Mouse (Mus musculus) brown adipose tissue, adult 24 weeks (tissue): ENCODE data around the gene Mrps18a. TPM values are rescaled to one million over a fixed set of nuclear protein-coding genes. Genes with fewer than 3 reads are reported as not detected.

Experiments
- H3K27ac ChIP-seq: fragments of 200-500 bp; replicated peaks from 2 replicates; pipeline ENCODE4 v1.5.1; 2012; ENCODE audit warnings: low read depth, mild to moderate bottlenecking, low read length
- H3K4me1 ChIP-seq: fragments of 200-500 bp; 2 replicates; pipeline ENCODE4 v1.6.1; 2012; ENCODE audit warnings: low read length, mixed read lengths; ENCODE audit not compliant: control insufficient read depth, insufficient read depth, insufficient read length
- H3K4me3 ChIP-seq: fragments of 200-500 bp; 2 replicates; pipeline ENCODE4 v1.5.1; 2012; ENCODE audit warnings: low read depth, mild to moderate bottlenecking, low read length, moderate library complexity; ENCODE audit not compliant: insufficient read depth
- polyA plus RNA-seq: library from polyadenylated mRNA; stranded (reverse); fragments of >200 nt; gene quantifications from 2 replicates; pipeline ENCODE4 v1.2.4, GENCODE M21; 2012; ENCODE audit not compliant: missing spikeins, insufficient read depth, insufficient read length

The Mrps18a gene
- polyA plus RNA-seq, 1 experiment, result 150 TPM

DNA sequence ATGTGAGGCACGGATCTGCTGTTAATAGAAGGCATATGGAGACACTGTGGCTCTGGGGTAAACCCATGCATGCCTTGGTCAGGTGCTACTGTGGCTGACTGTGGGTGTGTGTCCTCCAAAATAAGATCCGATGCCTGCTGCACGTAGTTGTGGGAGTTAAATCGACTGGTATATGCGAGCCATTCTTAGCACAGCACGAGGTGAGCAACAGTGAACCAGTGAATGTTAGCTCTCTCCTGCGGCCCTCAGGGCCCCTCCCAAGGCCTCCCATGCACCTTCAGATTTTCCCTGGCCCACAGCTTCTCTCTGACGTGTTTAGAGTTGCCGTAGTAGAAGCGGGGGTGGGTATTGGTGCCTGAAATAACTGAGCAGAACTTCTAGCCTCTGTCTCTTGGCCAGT is 8.9 kb downstream of the Mrps18a start:
- no peak overlapping the region for H3K4me3 ChIP-seq
- 0 out of 2 replicates have a peak, but pooled peaks cover 5% of the 10 kb centered on the region for H3K4me1 ChIP-seq
- no peak overlapping the region for H3K27ac ChIP-seq

DNA sequence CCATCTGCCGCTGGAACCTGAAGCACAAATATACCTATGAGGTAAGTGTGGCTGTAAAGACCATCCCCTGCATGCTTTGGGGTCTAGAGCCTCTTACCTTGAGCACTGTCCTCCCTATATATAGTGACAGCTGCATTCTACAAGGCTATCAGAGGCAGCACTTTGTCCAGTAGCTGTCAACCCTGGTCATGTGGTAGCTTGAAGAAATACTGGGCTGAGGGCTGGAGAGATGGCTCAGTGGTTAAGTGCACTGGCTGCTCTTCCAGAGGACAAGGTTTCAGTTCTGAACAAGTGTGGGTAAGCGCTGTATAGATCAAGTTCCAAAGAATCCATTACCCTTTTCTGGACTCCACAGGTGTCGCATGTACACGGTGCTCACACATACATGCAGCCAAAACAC is 12.0 kb downstream of the Mrps18a start:
- H3K27ac ChIP-seq, result no peak overlapping the region
- no peaks in the 10 kb centered on the region for H3K4me1 ChIP-seq
- H3K4me3 ChIP-seq, result no peak overlapping the region

DNA sequence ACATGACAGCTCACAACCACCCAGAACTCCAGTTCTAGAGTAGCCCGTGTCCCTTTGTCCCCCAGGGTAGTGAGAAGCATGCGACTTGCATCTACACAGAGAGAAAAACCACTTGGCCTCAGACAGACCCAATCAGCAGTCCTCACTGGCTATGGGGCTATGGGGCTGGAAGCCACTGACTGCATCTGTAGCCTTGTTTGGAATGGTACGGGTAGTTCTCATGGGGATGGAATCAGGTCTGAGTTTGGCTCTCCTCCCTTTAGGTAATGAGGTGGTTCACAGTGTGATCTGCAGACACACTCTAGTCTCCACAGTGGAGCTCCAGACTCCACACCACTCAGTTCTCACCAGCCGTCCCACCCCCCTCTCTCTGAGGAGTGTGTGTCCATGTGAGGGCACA is 12.5 kb downstream of the Mrps18a start:
- Histone ChIP-seq H3K4me1 (no peaks in the 10 kb centered on the region), H3K4me3 (no peak overlapping the region), H3K27ac (no peak overlapping the region)

DNA sequence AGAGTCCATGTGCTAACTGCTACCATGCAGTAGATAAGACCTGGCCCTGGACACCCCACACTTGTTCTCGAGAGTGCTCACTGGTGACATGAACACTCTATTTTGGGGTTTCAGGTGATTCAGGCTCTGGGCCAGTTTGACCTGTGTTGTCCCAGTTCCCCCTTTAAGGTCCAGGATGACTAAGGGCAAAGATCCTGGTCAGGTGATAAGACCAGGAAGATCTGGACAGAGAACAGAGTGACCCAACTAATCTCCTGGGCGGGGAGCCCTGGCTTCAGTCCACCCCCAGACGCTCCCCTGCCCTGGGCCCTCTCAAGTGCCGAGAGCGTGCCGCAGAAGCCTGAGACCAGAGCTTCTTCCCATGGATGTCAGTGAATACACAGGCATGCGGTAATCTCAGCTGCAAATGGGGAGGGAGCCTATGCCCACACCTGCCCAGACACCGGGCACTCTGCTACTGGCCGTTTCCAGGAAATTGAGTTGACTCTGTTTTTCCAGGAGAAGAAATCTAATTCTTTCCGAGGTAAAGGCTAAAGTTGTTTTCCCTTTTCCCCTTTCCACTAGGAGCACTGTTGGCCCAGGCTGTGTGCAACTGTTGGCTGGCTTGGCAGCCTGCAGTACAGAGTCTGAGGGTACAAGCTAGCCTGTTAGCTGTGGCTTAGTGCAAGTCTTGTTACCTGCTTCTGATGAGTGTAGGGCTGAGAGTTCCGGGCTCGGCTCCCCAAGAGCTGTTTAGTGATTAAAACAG is 13.3 kb downstream of the Mrps18a start:
- Histone ChIP-seq H3K4me1 (no peaks in the 10 kb centered on the region), H3K27ac (no peak overlapping the region), H3K4me3 (no peak overlapping the region)

- Histone ChIP-seq H3K4me1 (no peaks in the 10 kb centered on the region), H3K27ac (no peak overlapping the region), H3K4me3 (no peak overlapping the region)
Observed at GRCm38 (mm10) chr17:46126608-46127007, 15.8 kb downstream of the Mrps18a start.

GRCm38 (mm10) chr17:46127814-46128493 is 17.2 kb downstream of the Mrps18a start:
- Histone ChIP-seq H3K4me3 (no peak overlapping the region), H3K27ac (no peak overlapping the region), H3K4me1 (no peaks in the 10 kb centered on the region)

GRCm38 (mm10) chr17:46129741-46130498 is 19.1 kb downstream of the Mrps18a start:
- Histone ChIP-seq H3K27ac (no peak overlapping the region), H3K4me1 (no peaks in the 10 kb centered on the region), H3K4me3 (no peak overlapping the region)

- no peak overlapping the region for H3K27ac ChIP-seq
Observed at GRCm38 (mm10) chr17:46132058-46132718, 21.4 kb downstream of the Mrps18a start.

GRCm38 (mm10) chr17:46132862-46133261 is 22.1 kb downstream of the Mrps18a start:
- Histone ChIP-seq H3K4me3 (no peak overlapping the region), H3K27ac (no peak overlapping the region), H3K4me1 (no peaks in the 10 kb centered on the region)

More at GRCm38 (mm10) chr17:46132058-46132718, 21.4 kb downstream of the Mrps18a start:
- no peak overlapping the region for H3K4me3 ChIP-seq
- H3K4me1 ChIP-seq, result no peaks in the 10 kb centered on the region

DNA sequence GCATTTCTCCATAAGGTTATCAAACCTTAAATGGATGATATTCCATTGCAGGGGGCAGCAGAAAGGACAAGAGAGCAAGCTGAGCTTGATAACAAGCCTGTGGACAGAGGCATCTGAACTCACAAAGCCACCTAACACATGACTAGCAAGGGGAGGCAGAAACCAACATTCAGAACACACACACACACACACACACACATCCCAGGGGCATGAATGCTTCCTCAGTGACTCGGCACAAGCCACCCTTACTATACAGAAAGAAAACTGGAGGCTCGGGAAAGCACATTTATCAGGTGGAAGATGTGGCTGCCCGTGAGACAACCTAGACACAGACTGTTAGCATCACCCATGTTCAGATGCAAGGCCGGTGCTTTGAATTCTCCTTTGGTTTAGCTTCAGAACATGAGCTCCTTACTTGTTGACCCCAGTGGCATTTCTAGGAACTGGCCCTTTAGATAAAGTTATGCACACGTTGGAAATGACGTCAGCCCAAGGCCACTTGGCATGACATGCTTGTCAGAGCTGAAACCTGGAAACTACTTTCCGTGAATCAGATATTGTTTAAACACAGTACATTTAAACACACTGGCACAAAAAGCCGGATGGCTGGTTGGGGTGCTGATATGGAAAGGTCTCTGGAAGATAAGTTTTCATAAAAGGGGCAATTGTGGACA is 27.9 kb downstream of the Mrps18a start:
- H3K27ac ChIP-seq, result no peak overlapping the region
- H3K4me3 ChIP-seq, result no peak overlapping the region
- peaks cover 1% of the 10 kb centered on the region; the same call in 1 of the 2 replicates for H3K4me1 ChIP-seq

GRCm38 (mm10) chr17:46139872-46140271 is 29.1 kb downstream of the Mrps18a start:
- H3K4me3 ChIP-seq, result no peak overlapping the region
- no peak overlapping the region for H3K27ac ChIP-seq

DNA sequence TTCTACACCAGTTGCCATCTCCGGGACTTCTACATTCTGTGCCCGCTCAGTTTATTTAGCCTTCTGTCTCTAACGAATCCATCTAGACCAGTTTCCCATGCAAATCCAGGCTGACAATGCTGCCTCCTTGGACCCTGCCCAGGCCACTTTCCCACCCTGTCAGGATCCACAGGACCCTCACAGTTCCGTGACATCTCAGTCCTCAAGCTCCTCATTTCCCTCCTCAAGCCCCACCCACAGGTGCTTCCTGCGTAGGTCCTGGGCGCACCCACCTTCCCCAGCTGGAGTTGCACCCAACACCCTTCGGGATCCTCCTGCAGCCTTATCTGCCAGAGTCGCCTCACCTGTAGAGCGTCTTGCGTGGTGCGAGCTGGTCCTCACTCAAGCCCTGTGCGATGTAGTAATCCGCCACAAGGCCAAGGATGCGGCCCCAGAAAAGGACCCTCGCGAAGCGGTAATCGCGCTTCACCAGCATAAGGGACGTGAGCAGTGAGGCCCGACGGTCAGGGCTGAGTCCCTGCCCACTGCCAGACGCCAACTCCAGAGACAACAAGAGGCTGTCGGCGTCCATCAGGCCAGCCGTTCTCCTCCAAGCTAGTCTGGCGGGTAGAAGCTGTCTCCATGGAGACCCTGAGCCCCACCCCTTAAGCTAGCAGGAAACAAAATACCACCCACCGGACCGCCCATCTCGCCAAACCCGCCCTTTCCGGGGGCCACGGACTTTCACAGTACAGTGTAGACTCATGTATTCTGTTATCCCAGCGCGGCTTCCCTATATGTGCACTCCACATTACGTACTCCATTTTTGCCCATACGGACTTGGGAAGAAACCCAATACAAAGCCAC is 33.0 kb downstream of the Mrps18a start, which contains the start of gene Rsph9:
Gene Rsph9, minus strand, starts transcription at position 639 of the 846 bp plus-strand sequence.
- Histone ChIP-seq H3K4me1 (peaks cover 2% of the 10 kb centered on the region; the same call in 1 of the 2 replicates), H3K27ac (no peak within 1 kb of the TSS), H3K4me3 (peak within 1 kb of the TSS; percentile 38)

More at GRCm38 (mm10) chr17:46139872-46140271, 29.1 kb downstream of the Mrps18a start:
- peaks cover 2% of the 10 kb centered on the region; the same call in 1 of the 2 replicates for H3K4me1 ChIP-seq

- Histone ChIP-seq H3K27ac (peak within 1 kb of the TSS; percentile 89), H3K4me3 (peak within 1 kb of the TSS; percentile 86), H3K4me1 (no peaks in the 10 kb centered on the region)
Observed at GRCm38 (mm10) chr17:46152847-46153782, 42.3 kb downstream of the Mrps18a start, which contains the start of gene Mad2l1bp. Gene Mad2l1bp (minus strand): TSS chr17:46153553.
